Mouse (Mus musculus): ENCODE data around the gene Klf11. TPM values are rescaled to one million over a fixed set of nuclear protein-coding genes. Genes with fewer than 3 reads are reported as not detected.
"Not testable (repeated sequence)": the region's sequence is repeated elsewhere in the genome, so short reads cannot be mapped to it uniquely, and the experiment has no call there.

Gene Klf11
- total RNA-seq (2021): 1 to 10 TPM; 7.4 to 8.3 TPM
- long read RNA-seq, full-length matches to known transcripts: 6 of 7 reads
- long read RNA-seq, partial matches to known transcripts: 1 of 7 reads
- long read RNA-seq, other reads (novel, unspliced or antisense): 0 of 7 reads

DNA sequence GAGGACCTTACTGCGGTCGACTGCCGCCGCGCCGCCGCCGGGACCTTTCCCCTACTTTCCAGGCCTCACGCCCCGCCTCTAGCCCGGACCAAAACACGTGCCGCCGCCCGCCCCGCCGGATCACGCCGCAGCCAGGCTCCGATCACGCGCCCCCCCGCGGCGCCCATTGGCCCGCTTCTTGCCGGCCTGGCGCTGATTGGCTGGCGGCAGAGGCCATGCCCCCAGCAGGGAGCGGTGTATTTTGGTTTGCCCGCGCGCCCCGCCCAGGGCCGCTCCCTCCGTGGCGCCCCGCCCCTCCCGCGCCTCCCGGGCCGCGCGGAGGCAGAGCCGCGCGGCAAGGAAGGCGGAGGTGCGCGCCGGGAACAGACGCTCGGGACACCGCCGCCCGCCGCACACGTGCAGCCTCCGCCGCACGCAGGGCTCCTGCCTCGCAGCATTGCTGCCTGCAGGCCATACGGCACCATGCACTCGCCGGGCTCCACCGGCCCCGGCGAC lies at the start of gene Klf11:
Klf11 (plus strand) TSS at position 212 of the 495 bp plus-strand sequence.
- peak; percentile 97 to 99 for DNase-seq (ENCODE audit: low spot score in 2 of 2)

DNA sequence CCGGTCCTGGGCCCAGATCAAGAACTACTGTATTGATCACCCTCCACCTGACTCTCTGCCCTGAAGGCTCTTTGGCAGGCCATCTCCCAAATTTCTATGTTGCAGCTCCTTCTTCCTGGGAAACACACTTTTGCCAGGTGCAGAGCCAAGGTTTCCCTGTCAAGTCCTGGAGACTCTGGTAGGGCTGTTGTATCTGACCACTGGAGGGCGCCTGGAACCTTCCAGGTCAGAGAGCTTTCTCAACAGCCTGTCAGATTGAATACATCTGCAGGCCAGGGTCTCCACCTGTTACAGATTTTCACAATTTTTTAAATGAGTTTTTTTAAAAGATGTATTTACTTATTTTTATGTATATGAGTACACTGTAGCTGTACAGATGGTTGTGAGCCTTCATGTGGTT lies 47.8 kb upstream of the Klf11 start:
- DNase-seq (ENCODE audit: low spot score in 2 of 2): peak; percentile 68 to 77

DNA sequence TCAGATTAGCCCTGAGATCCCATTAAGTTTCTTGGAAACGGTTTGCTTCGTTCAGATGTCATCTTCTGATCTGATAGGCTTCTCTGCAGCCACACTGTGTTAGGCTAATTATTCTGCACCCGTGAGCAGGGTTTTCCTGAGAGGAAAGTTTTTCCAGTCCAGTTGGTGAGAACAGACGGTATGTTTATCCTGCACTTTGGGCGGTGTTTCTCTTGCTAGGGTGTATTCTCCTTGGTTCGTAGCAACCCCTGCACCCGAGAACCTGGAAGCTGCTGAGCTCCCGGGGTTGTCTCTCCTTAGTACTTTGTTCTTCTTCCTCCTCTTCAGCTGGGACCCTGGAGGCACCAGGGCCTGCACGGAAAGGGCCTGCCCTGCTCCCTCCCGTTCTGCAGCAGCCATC lies 44.9 kb upstream of the Klf11 start:
- no peak for DNase-seq (ENCODE audit: low spot score in 2 of 2)

DNA sequence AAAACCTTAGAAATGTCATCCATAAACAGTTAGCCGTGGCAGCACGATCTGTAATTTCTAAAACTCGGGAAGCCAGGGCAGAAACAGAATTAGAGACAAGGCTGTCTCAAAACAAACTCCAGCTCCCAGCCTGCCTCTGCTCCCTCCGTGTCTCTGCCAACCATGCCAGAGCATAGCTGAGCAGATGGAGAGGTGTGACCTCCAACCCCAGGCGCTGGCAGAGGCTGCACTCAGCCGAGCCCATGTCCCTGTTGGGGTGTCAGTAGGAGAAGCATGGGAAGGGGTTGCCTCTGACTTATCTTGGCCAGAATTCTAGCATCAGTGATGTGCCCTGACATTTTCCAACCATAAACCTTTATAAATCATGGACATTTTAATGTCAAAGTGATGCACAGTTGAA lies 38.5 kb upstream of the Klf11 start:
- no peak for DNase-seq (ENCODE audit: low spot score in 2 of 2)

DNA sequence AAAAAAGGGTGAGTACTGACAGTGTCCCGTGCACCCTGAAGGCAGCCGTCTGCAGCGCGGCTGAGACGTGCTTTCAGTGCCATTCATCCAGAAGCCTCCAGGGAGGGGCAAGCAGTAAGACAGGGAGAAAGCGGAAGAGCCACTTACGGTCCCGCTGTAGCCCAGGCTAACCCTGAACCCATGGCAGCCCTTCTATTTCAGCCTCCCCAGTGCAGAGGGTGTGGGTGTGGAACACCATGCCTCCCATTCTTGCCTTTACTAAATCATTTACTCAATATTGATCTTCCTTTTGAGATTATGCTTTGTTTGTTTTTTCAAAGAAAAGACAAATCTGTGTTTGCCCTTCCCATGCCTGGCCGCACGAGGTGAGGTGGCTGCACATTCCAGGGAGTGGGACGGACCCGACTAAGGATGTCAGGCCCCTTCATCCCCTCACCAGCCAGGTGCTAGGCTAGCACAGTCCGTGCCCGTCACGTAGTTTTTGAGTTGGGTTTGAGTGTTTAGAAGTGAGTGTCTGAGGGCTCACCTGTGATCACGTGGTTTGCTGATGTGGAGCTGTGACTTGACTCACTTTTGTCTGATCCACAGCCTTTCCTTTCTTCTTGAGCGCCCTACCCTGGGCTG lies 36.5 kb upstream of the Klf11 start:
- no peak for DNase-seq (ENCODE audit: low spot score in 2 of 2)

DNA sequence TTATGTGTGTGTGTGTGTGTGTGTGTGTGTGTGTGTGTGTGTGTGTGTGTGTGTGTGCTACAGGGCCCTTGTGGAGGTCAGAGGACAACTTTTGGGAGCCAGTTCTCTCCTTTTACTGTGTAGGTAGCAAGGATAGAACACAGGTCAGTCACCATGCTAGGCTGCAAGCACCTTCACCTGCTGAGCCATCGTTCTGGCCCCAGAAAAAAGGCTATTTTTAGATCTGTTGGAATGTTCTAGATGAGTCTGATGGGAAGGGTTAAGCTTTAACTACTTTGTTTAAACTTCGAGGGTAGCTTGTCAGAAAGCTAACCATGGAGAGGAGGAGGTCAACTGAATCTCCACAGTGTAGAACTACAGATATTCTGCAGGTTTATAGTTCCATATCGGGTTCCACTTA lies 35.9 kb upstream of the Klf11 start:
- no peak for DNase-seq (ENCODE audit: low spot score in 2 of 2)

DNA sequence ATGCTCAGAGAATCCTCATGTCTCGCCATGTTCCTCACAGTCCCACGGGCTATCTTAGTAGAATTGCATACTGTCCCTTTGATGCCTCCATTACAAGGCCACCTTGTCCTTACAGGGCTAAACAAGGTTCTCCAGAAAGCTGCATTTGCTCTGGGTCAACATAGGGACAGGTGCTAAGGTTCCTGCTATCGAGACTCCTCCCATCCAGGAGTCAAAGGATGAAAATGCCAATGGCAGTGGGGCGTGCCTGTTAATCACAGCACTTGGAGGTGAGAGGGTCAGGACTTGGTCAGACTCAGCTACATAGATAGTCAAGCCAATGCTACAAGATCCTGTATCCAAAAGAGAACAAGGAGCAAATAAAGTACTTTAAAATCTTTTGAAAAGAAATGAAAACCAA lies 31.6 kb upstream of the Klf11 start:
- no peak for DNase-seq (ENCODE audit: low spot score in 2 of 2)

DNA sequence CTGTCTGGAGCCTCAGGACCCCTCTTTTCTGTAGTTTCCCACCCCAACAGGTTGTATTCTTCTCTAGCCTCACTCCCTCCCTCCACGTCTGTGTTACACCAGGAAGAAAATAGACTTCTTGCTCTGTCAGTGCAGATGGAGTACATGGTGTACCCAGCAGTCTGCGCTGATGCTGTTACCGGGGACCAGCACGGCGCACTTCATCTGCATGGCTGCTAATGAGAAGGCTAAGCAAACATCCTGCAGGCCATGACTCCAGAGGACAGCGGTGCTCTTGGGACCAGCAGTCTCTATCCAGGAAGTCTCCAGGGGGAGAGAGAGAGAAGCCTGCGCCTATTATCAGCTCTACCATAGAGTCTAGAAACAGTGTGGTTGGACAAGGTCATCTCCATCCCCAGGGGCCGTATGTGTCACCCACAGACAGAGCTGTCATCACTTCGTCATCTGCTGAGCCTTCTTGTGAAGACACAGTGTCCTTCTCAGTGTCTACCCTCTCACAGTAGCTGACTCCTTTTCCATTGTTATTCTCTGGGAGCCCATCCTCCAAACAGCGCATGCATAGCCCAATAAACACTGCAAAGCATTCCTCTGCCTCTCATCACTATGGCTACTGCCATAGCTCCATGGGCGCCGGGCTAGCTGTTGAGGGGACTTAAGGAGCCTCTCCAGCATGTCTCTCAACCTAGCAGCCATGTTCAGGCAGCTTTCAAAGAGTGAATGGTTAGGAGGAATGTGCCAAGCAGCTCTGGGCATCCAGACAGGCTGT lies 27.4 kb upstream of the Klf11 start:
- DNase-seq (ENCODE audit: low spot score in 2 of 2): no peak

DNA sequence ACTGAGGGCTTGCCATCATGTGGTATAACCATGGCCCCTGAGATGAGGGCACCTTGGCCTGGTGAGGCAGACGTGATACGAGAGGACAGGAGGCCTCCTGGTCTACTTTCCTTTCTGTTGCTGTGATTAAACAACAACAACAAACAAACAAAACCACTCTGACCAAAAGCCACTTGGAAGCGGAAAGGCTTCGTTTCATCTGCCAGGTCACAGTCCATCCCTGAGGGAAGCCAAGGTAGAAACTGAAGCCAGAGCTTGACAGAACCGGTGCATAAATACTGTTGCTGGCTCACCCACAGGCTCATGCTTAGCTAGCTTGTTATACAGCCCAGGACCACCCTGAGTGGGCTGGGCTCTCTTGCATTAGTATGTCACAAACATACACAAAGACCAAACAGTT lies 24.7 kb upstream of the Klf11 start:
- no peak for DNase-seq (ENCODE audit: low spot score in 2 of 2)

DNA sequence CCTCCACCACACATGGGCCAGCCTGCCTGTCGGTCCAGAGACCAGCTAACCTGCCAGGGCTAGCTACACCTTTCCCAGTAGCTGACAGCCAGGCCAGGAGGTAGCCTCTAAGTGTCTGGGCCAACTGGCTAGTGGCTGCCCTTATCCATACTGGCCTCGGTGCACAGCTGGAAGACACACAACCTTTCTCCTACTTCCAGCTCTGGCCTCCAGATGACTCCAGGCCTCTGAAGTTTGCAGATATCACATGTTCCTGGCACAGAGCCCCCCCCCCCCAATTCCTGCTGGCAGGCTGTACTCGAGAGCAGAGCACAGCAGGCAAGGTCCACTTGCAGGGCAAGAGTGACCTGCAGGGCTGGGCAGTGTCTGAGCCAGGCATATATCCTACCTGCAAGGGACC lies 23.9 kb upstream of the Klf11 start:
- no peak for DNase-seq (ENCODE audit: low spot score in 2 of 2)

DNA sequence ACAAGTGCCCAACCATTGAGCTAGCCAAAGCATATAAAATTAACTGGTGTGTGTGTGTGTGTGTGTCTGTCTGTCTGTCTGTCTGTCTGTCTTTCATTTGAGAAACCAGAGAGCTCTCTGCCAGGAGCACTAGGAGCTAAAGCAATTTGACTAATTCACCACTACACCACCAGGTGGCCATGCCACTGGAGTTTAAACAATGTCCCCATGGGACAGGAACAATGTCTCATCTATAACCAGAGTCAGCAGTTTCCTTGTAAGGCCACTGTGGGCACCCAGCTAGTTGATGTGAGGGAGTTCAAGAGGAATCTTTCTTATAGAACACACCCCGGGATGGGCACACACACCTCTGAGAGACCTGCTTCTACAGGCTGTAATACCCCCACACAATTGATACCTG lies 20.9 kb upstream of the Klf11 start:
- DNase-seq (ENCODE audit: low spot score in 2 of 2): peak; percentile 21 to 47

DNA sequence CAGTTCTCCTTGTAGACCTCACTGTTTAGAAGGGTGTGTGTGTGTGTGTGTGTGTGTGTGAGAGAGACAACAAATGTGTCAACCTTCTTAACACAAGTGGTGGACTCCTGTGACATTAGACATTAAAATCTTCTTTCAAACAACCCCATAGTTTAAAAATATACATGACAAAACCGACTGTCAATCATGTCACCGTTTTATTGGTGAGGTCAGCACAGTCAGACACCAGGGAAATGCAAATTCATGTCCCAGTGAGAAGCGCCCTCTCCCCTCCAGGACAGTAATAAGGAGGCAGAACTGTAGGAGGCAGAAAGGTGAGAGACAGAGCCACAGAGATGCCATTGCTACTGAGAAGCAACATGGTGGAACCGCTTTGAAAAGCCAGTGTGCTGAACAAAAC lies 18.7 kb upstream of the Klf11 start:
- DNase-seq (ENCODE audit: low spot score in 2 of 2): no peak

DNA sequence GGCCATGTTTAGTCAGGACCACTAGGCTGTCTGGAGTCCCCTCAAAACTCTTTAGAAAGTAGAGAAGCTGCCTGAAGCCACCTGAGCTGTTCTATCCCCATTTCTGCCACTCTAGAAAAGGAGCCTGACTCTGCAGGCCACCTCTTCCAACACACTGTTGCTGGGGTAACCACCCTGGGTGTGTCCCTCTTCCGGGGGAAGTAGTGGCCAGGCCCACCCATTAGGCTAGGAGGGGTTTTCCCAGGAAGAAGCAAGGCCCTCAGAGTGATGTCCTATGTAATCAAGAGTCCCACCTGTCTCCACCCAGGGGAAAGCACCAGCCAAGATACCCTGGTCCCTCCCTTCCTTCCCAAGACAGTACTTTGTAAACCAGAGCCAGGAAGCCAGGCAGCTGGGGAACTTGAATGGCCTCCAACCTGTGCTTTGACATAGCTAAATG lies 17.3 kb upstream of the Klf11 start:
- no peak for DNase-seq (ENCODE audit: low spot score in 2 of 2)

DNA sequence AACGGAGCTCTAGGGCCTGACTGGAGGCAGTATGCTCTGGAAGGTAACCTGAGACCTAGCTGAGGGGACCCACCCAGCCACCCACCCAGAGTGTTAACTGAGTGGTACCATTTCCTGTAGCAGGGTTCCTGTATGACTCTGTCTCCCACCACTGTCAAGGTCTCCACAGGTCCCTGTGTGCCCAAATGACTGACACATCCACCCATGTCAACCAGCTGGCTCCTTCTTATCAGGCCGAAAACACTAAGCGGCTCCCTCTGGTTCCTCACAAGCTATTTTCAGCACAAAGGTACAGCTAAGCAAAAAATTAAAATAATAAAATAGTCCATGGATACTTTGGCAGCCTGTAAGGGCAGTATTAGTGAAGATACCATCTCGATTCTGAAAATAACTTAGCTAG lies 16.9 kb upstream of the Klf11 start:
- DNase-seq (ENCODE audit: low spot score in 2 of 2): no peak

DNA sequence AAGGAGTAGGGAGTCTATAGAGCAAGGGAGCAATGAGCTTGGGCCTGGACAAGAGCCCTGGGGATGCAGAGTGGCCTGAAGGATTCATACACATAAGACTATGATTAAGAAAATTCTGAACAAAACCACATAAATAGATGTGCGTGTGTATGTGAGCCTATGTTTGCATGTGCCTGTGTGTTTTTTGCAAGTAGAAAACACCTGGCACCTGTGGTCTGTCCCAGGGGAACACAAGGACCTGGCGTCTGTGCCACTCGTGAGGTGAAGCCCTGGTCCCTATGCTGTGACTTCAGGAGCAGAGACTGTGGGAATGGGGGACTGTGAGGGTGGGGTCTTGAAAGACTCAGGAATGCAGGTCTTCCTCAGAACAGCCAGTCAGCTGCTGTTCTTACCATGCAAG lies 16.4 kb upstream of the Klf11 start:
- DNase-seq (ENCODE audit: low spot score in 2 of 2): no peak

DNA sequence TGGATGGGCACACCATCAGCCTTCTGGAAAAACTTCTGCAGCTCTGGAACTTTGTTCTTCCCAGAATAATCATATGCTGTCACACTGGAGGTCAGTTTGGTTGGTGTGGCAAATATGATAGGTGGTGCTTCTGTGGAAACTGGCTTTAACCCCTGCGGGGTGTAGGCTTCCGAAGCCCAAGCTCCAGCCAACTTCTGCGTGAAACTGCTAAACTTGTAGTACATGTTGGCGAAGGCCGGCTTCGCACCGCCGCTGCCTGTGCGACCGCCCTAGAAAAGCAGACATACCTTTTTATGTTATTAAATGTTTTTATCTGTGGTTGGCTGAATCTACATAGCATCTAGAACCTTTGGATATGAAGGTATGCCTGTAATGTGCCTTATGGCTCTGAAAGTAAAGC lies 12.3 kb upstream of the Klf11 start:
- not testable (repeated sequence) for DNase-seq (ENCODE audit: low spot score in 2 of 2)

DNA sequence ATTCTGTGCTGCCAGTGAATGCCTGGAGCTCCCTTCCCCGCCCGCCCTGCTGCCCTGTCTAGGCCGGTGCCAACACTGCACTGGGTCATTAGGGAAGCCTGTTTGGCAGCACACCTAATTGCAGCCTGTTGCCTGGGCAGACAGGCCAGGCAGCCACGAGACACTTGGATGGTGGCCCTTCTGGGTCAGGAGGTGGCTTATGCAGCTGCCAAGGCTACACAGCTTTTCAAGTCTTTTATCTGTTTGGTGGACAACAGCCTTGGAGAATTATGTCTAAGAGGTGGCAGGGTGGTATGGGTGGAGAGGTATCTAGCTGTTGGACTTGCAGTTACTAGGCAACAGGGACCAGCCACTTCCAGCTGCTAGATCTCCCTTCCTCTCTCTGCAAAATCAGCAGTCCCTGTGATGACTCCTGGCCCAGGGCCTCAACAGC lies 8.7 kb upstream of the Klf11 start:
- DNase-seq (ENCODE audit: low spot score in 2 of 2): peak; percentile 75 to 81

DNA sequence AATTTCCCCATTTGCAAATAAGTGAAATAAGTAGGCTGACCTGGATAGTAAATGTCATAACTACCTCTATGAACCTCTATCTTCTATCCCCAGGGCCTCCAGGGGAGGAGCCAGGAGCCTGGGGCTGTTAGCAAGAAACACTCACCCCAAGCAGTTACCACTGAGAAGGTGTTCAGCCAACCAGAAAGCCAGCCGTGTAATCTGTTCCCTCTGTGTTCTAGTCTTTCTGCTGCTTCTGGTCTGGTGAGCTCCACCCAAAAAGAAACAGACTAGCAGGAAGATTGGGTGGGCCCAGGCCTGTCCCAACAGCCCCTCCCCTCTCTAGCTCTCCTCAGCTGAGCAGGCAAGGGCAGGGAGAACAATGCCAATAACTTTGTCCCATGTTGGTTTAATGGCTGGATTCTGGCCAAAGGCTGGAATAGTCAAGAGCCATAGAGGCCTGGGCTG lies 6.9 kb upstream of the Klf11 start:
- no peak for DNase-seq (ENCODE audit: low spot score in 2 of 2)

DNA sequence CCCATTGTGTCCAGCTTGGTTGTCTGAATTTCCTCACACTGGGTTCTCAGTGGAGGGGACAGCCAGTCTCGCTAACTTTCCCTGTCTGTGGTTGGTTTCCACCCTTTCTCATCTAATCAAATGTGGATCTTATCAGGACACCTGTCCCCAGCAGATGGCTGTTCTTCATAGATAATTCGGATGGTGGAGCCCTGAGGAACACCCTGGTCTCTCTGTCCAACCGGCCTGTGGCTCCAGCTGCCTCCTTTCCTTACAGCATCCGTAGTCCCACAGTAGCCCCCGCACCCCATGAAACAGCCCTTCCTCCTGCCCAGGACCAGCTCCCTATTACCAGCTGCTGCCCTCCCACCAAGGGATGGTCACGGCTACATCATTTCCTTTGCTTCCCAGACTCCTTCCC lies 5.2 kb upstream of the Klf11 start:
- DNase-seq (ENCODE audit: low spot score in 2 of 2): no peak

DNA sequence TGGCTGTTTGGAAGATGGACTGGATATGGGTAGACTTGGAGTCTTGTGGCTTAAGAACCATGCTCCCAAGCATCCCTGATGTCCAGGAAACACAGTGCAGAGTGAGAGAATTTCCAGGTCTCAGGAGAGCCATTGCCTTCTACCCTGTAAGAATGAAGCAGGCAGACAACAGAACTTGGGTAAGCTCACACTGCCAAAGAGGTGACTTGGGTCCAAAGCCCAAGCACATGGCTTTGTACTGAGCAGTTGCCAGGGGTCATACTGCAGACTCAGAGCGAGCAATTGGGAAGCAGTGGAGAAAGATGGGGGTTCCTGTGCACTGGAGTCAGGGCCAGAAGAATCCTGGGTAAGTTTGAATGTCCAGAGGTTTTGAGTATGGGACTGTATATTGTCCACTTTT lies 3.0 kb upstream of the Klf11 start:
- DNase-seq (ENCODE audit: low spot score in 2 of 2): no peak

DNA sequence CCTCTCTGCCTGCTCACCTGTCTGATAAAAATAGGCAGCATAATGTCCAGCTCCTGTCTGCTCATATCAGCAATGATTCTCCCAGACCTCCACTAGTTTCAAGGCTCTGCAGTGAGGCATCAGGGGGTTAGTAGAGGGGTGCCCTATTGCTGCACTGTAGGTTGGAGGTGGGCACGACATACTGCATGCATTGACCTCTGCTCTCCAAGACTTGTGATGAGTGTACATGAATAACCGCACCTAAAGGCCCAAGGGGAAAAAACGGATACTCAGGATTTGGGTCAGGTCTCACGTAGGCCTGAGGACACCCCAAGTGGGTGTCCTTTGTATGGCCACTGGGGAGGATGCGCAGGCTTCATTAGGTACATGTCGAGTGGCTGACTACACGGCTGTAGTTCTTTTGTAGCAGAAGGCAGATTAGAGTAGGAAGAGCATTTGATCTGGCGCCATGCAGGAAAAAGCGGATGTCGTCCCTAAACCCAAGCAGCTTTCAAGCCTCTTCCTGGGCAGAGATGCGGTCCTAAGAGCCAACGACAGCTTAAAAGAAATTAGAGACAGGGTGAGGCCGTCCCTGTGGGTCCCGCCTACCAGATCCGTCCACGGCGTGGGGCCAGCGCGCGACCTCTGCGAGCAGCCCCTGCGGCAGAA lies 535 bp upstream of the Klf11 start:
- no peak for DNase-seq (ENCODE audit: low spot score in 2 of 2)

Measured in layer of hippocampus, postnatal 10 days (tissue).